Mouse (Mus musculus) left cerebral cortex, adult 8-10 months (tissue): Measurements from ENCODE around the gene Ifrd2. TPM values are rescaled to one million over a fixed set of nuclear protein-coding genes. Genes with fewer than 3 reads are reported as not detected.

ENCODE experiments used
- DNase-seq, 2 experiments: peaks; one replicate each; pipeline ENCODE4 v3.0.0; 2022; ENCODE audit warnings: low spot score in 2 of 2
- total RNA-seq, 4 experiments: library from RNA; stranded (reverse); gene quantifications; 2 replicates each; pipeline ENCODE4 v1.2.4; 2022

Gene Ifrd2
- total RNA-seq, 4 experiments from 2014 or later, result 11.3 to 15.5 (median 15.3) TPM

GRCm38 (mm10) chr9:107618778-107619545 is 31.5 kb downstream of the Ifrd2 start:
- no peak for DNase-seq

- DNase-seq, result no peak
These were observed 32.1 kb downstream of the Ifrd2 start for GRCm38 (mm10) chr9:107619546-107619879.

GRCm38 (mm10) chr9:107620954-107621353 is 33.5 kb downstream of the Ifrd2 start:
- DNase-seq, result no peak

- no peak for DNase-seq
These were observed 37.1 kb downstream of the Ifrd2 start for GRCm38 (mm10) chr9:107624539-107624938.

GRCm38 (mm10) chr9:107624951-107625350 is 37.5 kb downstream of the Ifrd2 start:
- no peak for DNase-seq

- no peak for DNase-seq
These were observed 38.1 kb downstream of the Ifrd2 start for GRCm38 (mm10) chr9:107625351-107626128.

- DNase-seq, result no peak
These were observed 38.9 kb downstream of the Ifrd2 start for GRCm38 (mm10) chr9:107626158-107626843.

- no peak for DNase-seq
These were observed 39.4 kb downstream of the Ifrd2 start for GRCm38 (mm10) chr9:107626844-107627277.

- no peak for DNase-seq
These were observed 40.2 kb downstream of the Ifrd2 start for GRCm38 (mm10) chr9:107627387-107628255.

- DNase-seq, result no peak
These were observed 41.4 kb downstream of the Ifrd2 start for GRCm38 (mm10) chr9:107628721-107629410.

GRCm38 (mm10) chr9:107629411-107629730 is 41.9 kb downstream of the Ifrd2 start:
- no peak for DNase-seq

- DNase-seq, result no peak
These were observed 42.5 kb downstream of the Ifrd2 start for GRCm38 (mm10) chr9:107629901-107630425.

- DNase-seq, result peak in 1 of 2 experiments; percentile 64
These were observed 43.1 kb downstream of the Ifrd2 start for GRCm38 (mm10) chr9:107630576-107630975.

GRCm38 (mm10) chr9:107631311-107631826 is 43.9 kb downstream of the Ifrd2 start:
- DNase-seq, result no peak

- DNase-seq, result no peak
These were observed 44.4 kb downstream of the Ifrd2 start for GRCm38 (mm10) chr9:107631861-107632260.

- DNase-seq, result no peak
These were observed 45.0 kb downstream of the Ifrd2 start for GRCm38 (mm10) chr9:107632478-107632877.

GRCm38 (mm10) chr9:107633091-107633660 is 45.7 kb downstream of the Ifrd2 start:
- DNase-seq, result peak in 1 of 2 experiments; percentile 74

- DNase-seq, result no peak
These were observed 46.4 kb downstream of the Ifrd2 start for GRCm38 (mm10) chr9:107633661-107634405.
